Mouse (Mus musculus) NIH3T3 (cell line): ENCODE measurements around the gene Eml4.
A peak's percentile ranks its signal among the peaks of the same experiment; 100 is the strongest.

Experiments used
- DNase-seq: peaks from one replicate; pipeline ENCODE4 v3.0.0-alpha.2; 2012; ENCODE audit warnings: low read depth

Gene Eml4

DNA sequence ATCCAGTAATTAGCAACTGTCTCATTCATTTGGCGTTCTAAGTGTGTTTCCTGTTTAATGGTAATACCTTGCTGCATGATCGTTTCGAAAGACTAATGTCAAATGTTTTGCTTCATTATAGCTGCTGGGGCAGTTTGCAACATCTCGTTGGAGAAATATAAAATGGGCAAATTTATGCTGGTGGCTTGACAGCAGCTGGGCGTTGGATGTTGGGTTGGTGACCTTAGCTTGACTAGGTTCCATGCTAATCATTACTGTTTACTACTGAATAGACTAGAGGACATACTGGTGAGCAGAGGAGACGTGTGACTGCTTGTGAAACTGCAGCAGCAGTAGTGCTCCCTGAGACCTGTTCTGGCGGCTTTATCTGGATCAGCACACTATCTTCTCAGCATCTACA is 6.5 kb upstream of the Eml4 start:
- DNase-seq = no peak

DNA sequence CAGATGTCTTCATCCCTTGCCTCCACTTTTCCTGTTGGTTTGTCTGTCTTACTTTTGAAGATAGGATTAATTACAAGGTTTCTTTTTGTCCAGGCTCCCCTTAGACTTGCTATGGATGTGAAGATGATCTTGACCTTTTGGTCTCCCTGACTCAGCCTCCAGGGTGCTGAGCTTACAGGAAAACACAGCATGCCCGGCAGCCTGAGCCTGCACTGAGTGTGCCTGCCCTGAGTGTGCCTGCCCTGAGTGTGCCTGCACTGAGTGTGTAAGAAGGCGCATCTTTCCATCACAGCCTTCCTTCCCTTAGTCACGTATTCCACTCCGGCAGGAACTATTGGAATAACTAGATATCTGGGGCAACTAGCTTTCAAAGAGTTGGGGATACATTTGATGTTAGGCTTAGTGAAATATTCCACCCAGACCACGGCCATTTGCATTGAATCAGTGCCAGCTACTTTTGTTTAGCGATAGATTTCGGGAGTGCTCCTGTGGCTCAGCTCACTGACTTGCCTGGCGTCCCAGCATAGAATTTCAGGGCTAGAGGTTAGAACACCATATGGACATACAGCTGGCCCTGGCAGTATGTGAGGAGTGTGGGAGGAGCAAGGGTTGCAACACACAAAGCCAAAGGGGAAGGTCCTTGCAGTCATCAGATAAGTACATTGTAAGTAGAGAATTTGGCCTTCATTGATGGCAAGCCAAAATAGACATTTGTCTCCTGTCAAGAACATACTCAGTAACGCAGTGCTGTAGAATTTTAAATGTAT is 2.5 kb upstream of the Eml4 start:
- DNase-seq = peak; percentile 35

DNA sequence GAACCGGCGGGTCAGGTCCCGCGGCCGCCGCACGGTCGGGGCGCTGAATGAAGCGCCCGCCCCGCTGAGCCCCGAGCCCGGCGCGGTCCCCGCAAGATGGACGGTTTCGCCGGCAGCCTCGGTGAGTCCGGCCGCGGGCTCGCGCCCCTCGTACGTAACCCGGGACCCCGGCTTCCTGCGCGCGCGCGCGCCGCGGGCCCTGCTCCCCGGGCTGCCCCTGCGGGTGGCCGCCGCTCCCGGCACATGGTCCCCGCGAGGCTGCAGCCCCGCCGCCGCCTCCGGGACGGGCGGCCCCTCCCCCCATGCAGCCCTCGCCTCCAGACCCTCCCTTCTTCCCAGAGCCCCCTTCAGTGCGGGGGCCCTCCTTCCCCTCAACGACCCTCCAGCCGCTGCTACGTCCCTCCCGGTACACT is 394 bp downstream of the Eml4 start:
- no peak for DNase-seq

DNA sequence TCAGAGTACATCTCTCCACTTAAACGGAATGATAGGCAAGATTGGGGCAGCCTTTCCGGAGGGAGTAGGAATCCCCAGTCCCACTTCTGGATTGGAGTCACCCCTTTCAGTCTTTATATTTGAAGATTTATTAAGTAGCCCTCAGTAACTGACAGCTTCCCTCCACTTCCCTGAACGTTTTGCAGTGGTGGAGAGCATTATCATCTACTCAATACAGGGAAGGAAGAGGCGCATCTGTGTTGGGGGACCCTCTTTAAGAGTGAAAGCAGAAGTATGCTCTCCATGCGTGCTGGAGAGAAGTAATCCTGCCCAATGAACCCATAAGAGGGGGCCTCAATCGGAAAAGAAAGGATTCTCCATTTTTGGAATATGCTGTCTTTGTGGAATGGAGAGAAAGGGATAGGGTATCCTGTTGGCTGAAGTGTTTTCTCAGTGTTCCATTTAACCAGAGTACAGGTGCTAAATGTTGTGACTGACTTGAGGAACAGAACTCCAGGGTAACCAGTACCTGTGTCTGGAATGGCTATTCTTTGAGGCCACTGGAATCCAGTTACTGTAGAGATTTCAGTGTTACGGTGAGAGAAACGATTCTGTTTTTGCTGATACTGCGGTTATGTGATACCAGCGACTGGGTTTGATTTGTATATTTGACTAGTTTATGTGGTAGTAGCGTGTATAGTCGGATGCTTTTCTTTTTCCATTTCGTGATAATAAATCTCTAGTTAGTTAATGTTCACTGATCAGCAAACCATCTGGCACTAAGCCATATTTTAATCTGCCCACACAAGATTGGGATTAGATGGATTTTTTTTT is 1.1 kb downstream of the Eml4 start:
- peak; percentile 34 for DNase-seq

DNA sequence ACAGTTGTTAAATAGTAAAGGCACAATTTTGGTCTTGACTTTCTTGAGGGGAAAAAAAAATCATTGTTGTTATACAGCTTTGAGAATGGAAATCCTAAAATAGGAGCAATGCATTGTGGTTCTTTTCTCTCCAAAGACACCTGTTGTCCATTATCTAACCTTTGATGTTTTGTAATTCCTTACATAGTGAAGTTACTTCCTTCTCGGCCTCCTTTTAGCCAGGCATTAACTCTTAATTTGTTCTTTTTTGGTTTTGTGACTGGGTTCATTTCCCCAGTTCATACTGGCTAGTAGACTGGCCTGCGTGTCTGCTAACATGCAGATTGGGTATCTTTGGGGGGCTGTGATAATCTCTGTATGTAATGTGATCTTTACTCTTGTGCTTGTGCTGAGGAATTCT is 1.7 kb downstream of the Eml4 start:
- DNase-seq = peak; percentile 34

DNA sequence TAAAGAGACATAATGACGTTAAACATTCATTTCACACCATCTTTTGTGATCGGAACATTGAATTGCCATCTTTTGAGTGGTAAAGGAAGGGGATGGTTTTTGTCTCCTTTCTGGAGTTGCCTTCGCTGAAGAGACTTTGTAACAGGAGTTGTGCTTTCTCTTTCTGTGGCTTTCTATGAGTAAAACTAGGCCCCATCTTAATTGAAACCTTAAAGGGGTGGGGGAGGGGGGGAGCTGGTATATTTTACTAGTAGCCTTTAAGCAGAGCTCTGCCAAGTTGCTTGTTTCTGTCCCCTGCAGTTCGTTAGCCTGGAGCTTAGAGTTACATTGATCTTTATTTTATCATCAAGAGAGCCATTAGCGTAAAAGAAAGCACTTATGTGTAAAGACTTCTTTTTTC is 2.3 kb downstream of the Eml4 start:
- peak; percentile 78 for DNase-seq

DNA sequence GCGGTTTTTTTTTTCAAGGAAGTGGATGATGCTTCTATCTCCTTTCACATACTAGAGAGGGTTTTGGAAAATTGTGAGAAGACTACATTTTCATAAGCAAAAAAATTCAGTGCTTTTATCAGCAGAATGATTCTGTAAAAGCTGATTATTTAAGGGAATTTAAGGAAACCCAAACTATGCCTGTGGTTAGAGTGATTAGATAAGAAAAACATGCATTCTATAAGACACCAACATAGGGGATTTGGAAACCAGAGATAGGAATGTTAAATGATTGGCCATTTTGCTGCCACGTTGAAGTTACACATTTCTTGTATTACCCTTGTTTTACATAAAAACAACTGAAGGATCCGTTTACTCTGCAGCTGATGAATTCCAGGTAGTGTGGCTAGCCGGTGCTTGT is 2.7 kb downstream of the Eml4 start:
- peak; percentile 29 for DNase-seq

DNA sequence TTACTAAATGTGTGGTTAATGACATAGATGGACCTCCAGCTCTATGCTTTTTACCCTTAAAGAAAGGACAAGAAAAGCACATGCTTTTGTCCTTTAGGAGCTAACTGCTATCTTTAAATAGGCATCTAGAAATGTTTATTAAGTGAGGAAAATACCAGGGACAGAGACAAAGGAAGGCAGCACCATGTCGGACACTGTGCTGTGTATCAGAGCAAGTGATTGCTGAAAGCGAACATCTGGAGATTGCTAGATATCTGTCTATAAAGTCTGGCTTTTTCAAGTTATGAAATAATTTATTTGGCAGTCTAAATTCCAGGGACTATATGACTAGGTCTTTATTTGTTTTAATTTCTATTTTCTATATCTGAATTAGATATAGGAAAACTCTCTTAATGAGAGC is 4.8 kb downstream of the Eml4 start:
- no peak for DNase-seq

DNA sequence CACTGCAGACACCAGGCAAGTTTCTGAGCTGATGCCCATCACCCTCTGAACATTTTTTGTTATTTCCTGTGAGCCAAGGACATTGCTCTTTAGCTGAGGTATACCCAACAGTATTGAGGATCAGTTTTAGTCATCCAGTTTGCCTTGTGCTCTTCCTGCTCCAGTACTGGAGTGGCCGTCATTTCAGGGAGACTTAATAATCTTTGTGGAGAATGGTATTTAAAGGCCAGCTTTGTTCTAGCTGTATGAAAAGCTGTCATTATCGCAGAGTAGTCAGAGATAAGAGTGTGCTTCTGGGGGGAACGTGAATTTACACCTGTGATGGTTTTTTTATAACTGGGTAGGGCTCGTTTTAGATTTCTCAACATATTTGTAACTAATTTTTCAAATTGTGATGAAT is 9.2 kb downstream of the Eml4 start:
- DNase-seq = no peak

DNA sequence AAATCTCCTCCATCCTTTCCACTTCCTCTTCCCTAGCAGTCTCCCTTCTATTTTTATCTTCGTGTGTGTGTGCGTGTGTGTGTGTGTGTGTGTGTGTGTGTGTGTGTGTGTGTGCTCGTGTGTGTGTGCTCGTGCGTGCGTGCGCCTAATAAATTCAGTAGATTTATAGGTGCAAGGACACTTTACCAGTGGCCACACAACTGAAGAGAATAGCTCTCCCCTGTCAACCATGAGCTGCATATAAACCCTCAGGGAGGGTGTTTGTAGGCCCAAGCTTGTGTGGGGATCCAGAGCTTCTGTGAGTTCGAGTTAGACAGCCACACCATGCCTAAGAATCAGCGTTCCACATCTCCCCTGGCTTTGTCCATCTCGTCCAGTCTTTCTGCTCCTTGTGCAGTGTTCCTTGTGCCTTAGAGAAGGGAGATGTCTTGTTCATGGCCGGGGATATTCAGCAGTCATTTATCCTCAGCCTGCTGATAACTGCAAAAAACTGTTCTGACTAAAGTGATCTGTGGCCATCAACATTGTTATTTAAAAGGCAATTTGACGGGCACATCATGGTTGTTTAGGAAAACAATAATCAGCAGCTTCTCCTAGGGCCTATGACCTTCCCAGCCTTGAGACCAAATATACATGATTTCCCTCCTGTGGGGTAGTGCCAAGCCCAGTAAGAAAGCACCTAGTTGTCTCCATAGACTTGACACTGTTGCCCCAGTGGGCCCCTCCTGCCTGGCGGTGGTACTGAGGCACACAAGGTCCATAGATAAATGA is 10.2 kb downstream of the Eml4 start:
- no peak for DNase-seq

DNA sequence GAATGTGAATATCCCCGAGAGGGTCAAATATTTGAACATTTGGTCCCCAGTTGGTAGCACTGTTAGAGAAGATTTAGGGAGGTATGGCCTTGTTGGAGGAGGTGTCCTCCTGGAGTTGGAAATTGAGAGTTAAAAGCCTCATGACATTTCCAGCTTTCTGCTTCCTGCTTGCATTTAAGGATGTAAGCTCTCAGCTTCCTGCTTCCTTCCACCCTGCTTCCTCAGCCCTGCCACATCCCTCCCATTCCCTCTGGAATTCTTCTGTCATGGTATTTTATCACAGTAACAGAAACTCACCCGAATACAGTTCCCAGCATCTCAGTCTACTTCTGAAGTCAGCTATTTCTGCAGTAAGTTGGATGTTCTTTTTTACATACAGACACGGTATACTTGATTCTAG is 12.3 kb downstream of the Eml4 start:
- no peak for DNase-seq

DNA sequence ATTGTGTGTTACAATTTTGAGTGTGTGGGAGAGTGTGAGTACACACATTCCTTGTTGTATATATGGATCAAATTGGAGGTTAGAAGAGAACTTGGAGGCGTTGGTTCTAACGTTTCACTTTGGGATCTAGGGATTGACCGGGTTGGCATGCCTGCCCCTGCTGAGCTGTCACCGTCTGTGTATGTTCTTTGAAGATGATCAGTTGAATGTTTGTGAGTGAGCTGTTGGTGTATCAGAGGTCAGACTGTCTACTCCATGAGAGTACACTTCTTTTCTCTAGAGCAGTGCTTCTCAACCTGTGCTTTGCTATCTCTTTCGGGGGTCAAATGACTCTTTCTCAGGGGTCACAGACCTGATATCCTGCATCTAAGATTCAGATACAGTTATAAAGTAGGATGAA is 13.6 kb downstream of the Eml4 start:
- no peak for DNase-seq

DNA sequence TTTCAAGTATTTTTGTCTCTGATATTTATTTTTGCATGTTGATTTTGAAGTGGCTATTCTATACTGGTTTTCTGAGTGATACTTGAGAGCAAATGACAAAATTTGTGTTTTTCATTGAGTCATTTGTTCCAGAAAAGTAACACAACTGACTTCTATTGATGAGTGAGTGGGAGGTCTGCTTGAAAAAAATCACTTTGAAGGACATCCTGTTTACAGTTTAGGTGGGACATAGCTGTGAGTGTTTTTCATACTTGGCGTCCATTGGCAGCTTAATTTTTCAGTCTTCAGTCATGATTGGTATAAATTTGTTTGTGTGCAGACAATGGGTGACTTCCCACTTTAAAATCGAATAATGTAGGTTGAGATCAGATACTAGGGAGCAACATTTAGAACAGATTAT is 14.4 kb downstream of the Eml4 start:
- DNase-seq = no peak

DNA sequence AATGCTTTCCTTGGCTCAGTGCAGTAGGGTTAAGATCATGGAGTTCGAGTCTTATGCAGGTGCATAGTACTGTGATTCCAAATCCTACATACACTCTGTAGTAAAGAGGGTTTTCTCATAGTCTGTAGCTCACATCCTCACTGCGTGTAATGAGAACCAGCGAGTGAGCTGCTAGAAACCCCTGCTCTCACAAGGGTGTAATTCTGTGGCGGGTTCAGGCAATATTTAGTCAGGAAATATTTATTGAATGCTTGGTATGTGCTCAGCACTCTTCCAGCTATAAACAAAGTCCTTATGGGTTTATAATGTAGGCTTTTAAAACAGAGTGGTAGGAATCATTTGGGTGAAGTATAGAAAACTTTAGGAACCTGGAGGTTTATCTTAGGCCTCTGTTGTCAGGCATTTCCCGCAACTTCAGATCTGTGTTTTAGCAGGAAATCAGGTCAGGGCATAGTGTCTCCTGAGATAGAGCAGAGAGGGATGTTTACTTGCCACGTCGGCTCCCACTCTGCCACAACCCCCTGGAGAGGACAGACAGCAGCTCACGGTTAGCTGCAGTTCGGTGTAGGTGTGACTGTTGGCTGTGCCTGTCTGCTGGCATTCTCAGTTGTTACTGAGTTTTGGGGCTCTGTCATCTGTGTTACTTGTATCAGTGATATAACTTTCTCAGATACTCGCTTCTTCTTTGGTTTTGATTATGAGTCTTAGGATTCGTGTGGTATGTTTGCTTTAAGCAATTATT is 15.1 kb downstream of the Eml4 start:
- no peak for DNase-seq

DNA sequence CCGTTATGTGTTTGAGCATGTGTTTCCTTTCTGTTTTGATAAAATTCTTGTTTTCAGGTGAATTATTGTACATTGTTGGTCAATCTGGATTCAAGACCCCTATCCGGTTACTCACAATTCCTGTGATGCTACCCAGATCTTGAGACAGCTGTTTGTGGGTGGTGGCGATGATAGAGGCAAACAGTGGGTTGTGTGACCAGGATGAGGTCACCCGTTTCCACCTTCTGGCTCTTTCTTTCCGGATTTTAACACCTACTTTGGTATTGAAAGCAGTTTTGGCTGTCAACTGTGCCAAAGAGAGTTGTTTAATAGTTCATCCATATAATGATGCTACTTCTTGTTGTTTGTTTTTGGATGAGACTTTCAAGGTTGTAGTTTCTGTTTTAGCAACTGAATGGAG is 16.7 kb downstream of the Eml4 start:
- DNase-seq = no peak

DNA sequence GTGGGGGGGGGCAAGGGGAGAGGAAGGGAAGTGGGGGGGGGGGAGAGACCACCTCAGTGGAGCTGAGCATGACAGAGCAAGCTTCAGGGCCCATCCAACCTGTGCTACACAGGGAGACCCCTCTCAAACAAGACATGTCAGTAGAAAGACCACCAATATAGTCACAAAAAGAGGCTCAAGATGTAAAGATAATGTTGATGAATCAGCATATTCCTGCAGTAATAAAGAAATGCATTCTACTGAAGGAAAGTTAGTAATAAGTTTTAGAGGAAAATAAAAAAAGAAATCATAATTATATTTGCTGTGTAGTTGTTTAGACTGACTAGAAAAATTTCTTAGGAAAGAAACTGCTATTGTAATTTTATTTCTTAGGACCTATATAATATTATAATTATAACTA is 23.4 kb downstream of the Eml4 start:
- no peak for DNase-seq

DNA sequence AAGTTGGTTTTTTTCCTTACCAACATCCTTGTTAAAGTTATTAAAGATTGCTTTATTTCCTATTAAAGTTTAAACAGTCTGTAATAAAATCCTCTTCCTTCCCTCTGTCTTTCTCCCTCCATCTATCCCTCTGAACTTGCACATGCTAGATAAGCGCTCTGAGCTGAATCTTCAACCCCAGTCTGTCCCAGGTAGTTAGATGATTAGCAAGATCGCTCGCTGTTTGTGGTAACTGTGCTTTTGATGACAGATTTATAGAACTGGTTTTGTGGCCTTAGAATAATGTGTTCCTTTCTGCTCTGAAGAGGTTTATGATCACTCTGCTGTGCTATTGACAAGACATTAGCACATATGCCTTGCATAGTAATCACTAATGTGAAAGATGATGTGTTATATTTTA is 25.1 kb downstream of the Eml4 start:
- no peak for DNase-seq

DNA sequence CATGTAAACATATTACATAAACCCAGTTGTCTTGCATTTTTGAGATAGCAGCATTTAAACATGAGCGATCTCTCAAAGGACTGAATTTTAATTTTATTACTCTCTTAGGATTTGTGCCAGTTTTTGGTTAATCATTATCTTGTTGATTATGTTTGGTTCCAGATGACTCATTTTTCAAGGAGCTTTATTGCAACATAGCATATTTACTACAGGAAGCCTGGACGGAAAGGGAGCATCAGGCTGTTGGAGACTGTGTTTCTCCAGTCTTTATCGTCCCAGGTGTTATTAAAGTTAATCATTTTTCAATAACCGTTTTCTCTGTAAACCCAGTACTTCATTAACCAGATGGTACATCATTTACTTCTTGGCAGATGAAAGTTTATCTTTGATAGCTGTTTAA is 26.1 kb downstream of the Eml4 start:
- no peak for DNase-seq

DNA sequence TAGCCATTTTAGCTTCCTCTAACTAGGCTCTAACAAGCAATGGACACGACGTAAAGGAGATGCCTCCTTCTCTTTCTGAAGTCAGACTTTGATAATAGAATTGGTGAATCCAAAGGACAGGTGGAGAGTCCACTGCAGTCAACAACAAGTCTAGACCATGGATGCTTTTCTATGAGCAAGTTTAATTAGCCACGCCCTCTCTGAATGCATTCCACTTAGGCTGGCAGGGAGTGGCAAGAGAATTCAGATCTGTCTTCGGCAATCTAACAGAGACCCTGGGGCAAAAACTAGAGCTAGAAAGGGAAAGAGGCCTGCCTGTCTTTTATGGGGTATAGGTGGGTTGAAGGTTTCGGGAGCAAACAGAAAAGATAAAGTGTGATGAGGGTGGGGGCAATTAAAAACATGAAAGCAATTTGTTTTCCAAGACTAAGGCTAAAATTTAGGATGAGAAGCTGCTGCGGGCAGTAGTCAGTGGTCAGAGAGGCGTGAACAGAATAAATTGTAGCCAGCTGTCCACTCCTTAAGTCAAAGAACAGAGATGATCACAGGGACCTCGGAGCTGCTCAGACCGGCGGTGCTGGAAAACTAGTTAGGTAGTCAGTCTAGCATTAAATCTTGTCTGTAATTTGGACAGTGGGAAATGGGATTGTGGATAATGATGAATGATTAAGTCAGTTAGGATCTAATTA is 27.2 kb downstream of the Eml4 start:
- no peak for DNase-seq

DNA sequence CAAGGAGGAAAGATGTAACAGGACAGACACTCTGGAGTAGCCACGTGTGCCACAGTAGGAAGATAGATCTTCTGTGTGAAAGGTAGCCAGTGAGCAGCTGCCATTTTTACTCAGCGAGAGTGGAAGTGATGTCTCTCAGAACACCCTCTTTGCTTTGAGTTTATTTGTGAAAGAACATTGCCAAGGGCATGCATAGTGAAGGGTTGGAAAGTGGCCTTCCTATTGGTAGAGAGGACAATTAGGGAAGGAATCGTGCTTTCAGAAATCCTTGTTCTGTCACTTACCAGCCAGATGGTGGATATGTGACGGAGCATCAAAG is 27.7 kb downstream of the Eml4 start:
- no peak for DNase-seq

DNA sequence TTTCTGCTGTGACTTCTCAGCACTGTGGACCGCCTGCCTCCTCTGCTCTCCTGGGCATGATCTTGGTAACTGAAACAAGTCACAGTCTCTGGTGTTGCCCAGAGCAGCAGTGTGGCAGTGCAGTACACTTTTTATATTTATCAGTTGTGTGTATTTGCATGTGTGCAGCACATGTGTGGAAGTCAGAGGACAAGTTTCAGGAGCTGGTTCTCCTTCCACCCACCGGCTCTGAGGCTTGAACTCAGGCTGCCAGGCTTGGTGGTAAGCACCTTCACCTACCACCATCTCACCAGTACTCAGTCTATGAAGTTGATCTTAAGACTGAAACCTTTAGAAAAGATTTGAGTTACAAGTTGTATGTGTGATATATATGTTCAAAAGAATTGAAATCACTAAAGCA is 28.6 kb downstream of the Eml4 start:
- DNase-seq = no peak

DNA sequence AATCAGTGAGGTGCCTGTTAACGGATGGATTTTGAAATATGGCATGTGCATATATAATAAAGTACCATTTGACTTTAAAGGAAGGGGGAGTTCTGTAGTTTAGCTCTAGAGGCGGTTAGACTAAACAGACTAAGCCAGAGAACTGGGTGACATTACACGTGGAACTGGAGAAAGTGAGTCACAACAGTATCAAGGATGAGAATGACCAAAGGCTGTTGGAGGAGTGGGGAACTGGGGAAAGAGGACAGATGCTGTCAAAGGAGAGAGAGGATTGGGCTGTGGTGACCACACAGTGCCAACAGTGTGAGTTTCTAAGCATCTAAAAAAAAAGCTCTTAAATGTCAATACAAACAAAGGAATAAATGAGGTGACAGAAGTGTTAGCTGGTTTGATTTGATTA is 29.1 kb downstream of the Eml4 start:
- no peak for DNase-seq
